Mouse (Mus musculus) ES-E14 (cell line): ENCODE data around the gene Rln3. TPM values are rescaled to one million over a fixed set of nuclear protein-coding genes. Genes with fewer than 3 reads are reported as not detected.

Source experiments
- DNase-seq: peaks from one replicate; pipeline ENCODE4 v3.0.0-alpha.2; 2013; ENCODE audit warnings: low read depth, low spot score
- H3K27ac ChIP-seq: 2 replicates; pipeline ENCODE4 v1.5.1; 2012; ENCODE audit warnings: low read depth, mild to moderate bottlenecking, low read length, moderate library complexity, mixed read lengths; ENCODE audit not compliant: poor library complexity, insufficient read depth, severe bottlenecking
- H3K36me3 ChIP-seq: 2 replicates; pipeline ENCODE4 v1.6.1; 2012; ENCODE audit warnings: mild to moderate bottlenecking, low read length, moderate library complexity, mixed read lengths; ENCODE audit not compliant: control insufficient read depth, poor library complexity, insufficient read depth, severe bottlenecking
- H3K4me1 ChIP-seq, 2 experiments: fragments of 150-350 bp in 1 of 2; sonication (generic) in 1 of 2; 2 replicates each; pipeline ENCODE4 v1.6.1; 2012; ENCODE audit warnings: low read length in 2 of 2, mild to moderate bottlenecking in 1 of 2, mixed read lengths in 1 of 2; ENCODE audit not compliant: control insufficient read depth in 2 of 2, insufficient read depth in 2 of 2, poor library complexity in 1 of 2
- H3K4me3 ChIP-seq, 2 experiments: fragments of 150-350 bp in 1 of 2; sonication (generic) in 1 of 2; 2 replicates each; pipeline ENCODE4 v1.5.1; 2012; ENCODE audit warnings: low read length in 2 of 2, low read depth in 1 of 2, mild to moderate bottlenecking in 1 of 2, mixed read lengths in 1 of 2; ENCODE audit not compliant: insufficient read depth in 1 of 2, poor library complexity in 1 of 2, severe bottlenecking in 1 of 2
- H3K9ac ChIP-seq: 2 replicates; pipeline ENCODE4 v1.6.1; 2012; ENCODE audit warnings: low read depth, mild to moderate bottlenecking, low read length, mixed read lengths; ENCODE audit not compliant: poor library complexity, insufficient read depth, severe bottlenecking
- H3K9me3 ChIP-seq: fragments of 150-350 bp; sonication (generic); 2 replicates; pipeline ENCODE4 v1.6.1; 2012; ENCODE audit warnings: low read depth, mild to moderate bottlenecking, low read length; ENCODE audit not compliant: control insufficient read depth, insufficient read depth
- CHD2 ChIP-seq: IDR thresholded peaks from 2 replicates; pipeline ENCODE4 v1.6.1; 2014; ENCODE audit warnings: mild to moderate bottlenecking, low read depth, low read length, inconsistent platforms
- HCFC1 ChIP-seq: IDR thresholded peaks from 2 replicates; pipeline ENCODE4 v1.6.1; 2012; ENCODE audit warnings: low read length, inconsistent platforms, borderline replicate concordance; ENCODE audit not compliant: insufficient read depth
- MAFK ChIP-seq: IDR thresholded peaks from 2 replicates; pipeline ENCODE4 v1.6.1; 2014; ENCODE audit warnings: mild to moderate bottlenecking, low read depth, low read length, inconsistent platforms; ENCODE audit not compliant: insufficient read depth
- ZC3H11A ChIP-seq: IDR thresholded peaks from 2 replicates; pipeline ENCODE4 v1.6.1; 2012; ENCODE audit warnings: low read depth, mild to moderate bottlenecking, inconsistent platforms, low read length, borderline replicate concordance
- ZNF384 ChIP-seq: IDR thresholded peaks from 2 replicates; pipeline ENCODE4 v1.6.1; 2012; ENCODE audit warnings: low read depth, low read length, inconsistent platforms
- in situ Hi-C, 2 experiments: fragments of 600-800 bp; cut with MboI; formaldehyde crosslinking; loops; one replicate each; pipeline ENCODE4 v1.15.1; 2025; ENCODE audit warnings: low sequenced_read_pairs in 2 of 2, inconsistent platforms in 1 of 2; ENCODE audit not compliant: unreplicated experiment in 2 of 2
- total RNA-seq: library from RNA; depleted of rRNA; stranded (reverse); fragments of 300-350 nt; gene quantifications from 2 replicates; pipeline ENCODE4 v1.2.3, GENCODE M21; 2012

Rln3 gene
- total RNA-seq, 1 experiment: 7.3 TPM

DNA sequence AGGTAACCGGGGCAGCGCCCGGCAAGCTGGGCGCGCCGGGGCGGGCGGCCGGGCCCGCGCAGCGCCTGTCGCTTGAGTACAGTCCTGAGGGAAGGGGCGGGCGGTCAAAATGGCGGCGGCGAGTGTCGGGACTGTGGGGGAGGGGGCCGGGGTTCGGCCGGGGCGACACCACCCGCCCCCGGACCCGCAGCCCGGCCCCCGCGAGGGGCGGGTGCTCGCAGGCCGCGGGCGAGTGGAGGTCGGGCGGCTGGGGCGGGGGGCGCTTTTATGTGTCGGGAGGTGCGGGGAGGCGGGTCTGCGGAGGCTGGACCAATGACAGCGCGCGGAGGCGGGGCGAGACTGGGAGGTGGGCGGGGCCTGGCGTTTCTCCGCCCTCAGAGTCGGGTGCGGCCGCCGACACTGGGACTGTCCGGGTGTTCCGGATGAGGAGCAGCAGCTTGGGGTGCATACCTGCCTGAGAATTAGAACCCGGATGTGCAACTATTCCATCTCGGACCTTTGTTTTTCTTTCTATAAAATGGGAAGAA, 22.3 kb upstream of the Rln3 start:
- Histone ChIP-seq H3K9me3 (no peaks in the 10 kb centered on the region), H3K36me3 (no peaks in the 10 kb centered on the region), H3K4me1 (peaks cover 3 to 10% of the 10 kb centered on the region in 2 experiments; a peak in 3 of 4 replicates), H3K27ac (peak overlapping the region; percentile 99), H3K4me3 (peak overlapping the region; percentile 49 to 99), H3K9ac (peak overlapping the region; percentile 98)
- TF ChIP-seq HCFC1 (no peak), ZNF384 (no peak), ZC3H11A (no peak), MAFK (no peak), CHD2 (no peak)
- in situ Hi-C loops: no loop called here
- DNase-seq: peak; percentile 69

DNA sequence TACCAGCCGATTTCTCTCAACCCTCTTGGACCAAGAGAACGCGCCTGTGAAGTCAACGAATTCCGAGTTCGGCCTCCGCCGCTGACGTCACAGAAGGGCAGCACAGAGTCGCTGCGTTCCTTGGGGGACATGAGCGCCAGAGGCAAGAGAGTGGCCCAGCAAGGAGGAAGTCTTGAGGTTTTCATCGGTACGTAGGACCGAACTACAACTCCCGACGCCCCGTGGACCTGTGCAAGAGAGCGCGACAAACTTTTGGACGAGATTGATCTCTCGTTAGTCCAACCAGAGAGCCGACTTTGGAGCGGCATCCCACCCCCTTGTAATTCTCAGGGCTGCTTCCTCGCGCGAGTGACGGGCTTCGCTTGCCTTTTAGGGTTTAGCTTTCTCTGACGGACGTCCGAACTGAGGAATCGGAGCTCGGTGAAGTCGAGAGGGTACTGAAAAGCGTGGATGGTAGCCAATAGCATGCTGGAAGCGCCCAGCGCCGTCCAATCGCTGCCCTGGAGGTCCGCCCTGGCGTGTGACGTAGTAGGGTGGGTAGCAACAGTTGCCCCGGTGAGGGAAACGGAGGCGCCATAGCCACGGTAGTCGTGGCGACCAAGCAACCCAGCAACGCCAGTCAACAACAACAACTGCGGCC, 21.6 kb upstream of the Rln3 start, which contains the start of gene Rfx1:
Gene Rfx1, plus strand, starts transcription at position 544 of the 640 bp plus-strand sequence.
- H3K4me3 ChIP-seq: peak within 1 kb of the TSS; percentile 68 to 99
- H3K36me3 ChIP-seq: no peaks in the 10 kb centered on the region
- TF ChIP-seq ZC3H11A (no peak), ZNF384 (no peak), CHD2 (peak; percentile 98), HCFC1 (peak; percentile 99), MAFK (no peak)
- H3K9ac ChIP-seq: peak within 1 kb of the TSS; percentile 98
- H3K4me1 ChIP-seq: peaks cover 3 to 10% of the 10 kb centered on the region in 2 experiments; a peak in 3 of 4 replicates
- H3K9me3 ChIP-seq: no peaks in the 10 kb centered on the region
- H3K27ac ChIP-seq: peak within 1 kb of the TSS; percentile 99
- DNase-seq: peak; percentile 99
- in situ Hi-C loops: no loop called here

DNA sequence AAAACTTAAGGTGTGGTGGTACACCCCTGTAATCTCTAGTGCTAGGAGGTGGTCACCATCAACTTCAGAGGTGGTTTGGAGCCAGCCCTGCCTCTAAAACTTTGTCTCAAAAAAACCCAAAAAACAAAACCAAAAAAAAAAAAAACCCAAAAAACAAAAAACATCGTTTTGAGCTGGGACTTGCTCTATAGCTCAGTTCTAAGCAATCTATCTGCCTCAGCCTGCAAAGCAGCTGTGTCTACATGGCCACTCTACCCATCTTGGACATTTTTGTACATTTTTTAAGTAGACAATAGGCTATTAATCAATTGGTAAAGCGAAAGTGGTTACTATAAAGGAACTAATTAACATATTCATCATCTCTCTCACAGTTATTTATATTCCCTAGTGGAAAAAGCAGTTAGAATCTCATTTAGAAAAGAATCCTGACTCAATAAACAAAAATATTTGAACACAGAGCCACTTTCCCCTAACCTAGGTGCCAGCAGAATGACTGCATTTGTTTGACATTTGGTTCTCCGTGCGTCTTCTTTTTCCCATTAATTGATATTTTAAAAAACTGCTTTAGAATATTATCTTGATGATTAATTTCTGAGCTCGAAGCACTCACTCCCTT, 20.8 kb upstream of the Rln3 start:
- Histone ChIP-seq H3K4me1 (peaks cover 3 to 10% of the 10 kb centered on the region in 2 experiments; a peak in 3 of 4 replicates), H3K9ac (peak overlapping the region; percentile 82), H3K9me3 (no peaks in the 10 kb centered on the region), H3K27ac (peak overlapping the region; percentile 61), H3K36me3 (no peaks in the 10 kb centered on the region), H3K4me3 (peak overlapping the region; percentile 68 to 78)
- no peak for DNase-seq
- in situ Hi-C loops: no loop called here
- TF ChIP-seq ZNF384 (peak; percentile 66), HCFC1 (no peak)

DNA sequence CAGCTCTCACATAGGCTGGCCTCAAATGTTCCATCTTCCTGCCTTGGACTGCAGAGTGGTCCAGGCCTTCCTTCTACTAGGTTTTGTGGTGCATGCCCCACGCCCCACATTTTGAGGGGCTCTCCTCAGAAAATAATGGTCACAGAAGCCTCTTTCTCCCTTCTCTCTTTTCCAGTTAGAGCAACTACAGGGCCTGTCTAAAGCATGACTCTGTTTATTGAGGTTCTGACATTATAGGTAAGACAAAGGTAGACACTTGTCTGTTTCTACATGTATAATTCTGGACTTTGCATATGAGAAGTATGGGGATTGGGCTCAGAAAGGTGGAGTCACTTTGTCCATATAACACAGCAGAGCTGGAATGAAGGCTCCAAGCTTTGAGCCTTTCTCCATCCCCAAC, 20.2 kb upstream of the Rln3 start, which contains the start of gene Gm10643:
Gene Gm10643, minus strand, starts transcription at position 101 of the 400 bp plus-strand sequence.
- Histone ChIP-seq H3K9ac (peak within 1 kb of the TSS; percentile 82), H3K9me3 (no peaks in the 10 kb centered on the region), H3K27ac (peak within 1 kb of the TSS; percentile 61), H3K36me3 (no peaks in the 10 kb centered on the region), H3K4me1 (peaks cover 3 to 10% of the 10 kb centered on the region in 2 experiments; a peak in 3 of 4 replicates), H3K4me3 (peak within 1 kb of the TSS; percentile 68 to 78)
- no peak for TF ChIP-seq HCFC1
- no peak for TF ChIP-seq CHD2
- no peak for TF ChIP-seq MAFK
- TF ChIP-seq ZC3H11A: no peak
- no peak for TF ChIP-seq ZNF384
- in situ Hi-C loops: no loop called here
- DNase-seq: no peak
